Mouse (Mus musculus): ENCODE measurements at regions not wholly inside any gene's neighbourhood (a gene's known extent, or its start where the extent isn't known, plus 50 kb on each side); places are given as distances from the start of the nearest gene placed in this dataset.

GRCm38 (mm10) chr10:9416685-9417084, 258.3 kb downstream of the Samd5 start:
- no peak overlapping the region for H3ac ChIP-seq (ENCODE audit: control insufficient read depth, insufficient read length, low read depth)
- H3K36me3 ChIP-seq (ENCODE audit: control insufficient read depth, insufficient read depth): no peaks in the 10 kb centered on the region
- H3K79me2 ChIP-seq (ENCODE audit: control insufficient read depth, insufficient read depth): no peaks in the 10 kb centered on the region
- TF ChIP-seq MYOD1 (IDR thresholded peaks at IDR 0.05; ENCODE audit: control insufficient read depth, insufficient read length, low read depth) (no peak), MAX (IDR thresholded peaks at IDR 0.05) (no peak), FOSL1 (IDR thresholded peaks at IDR 0.05; ENCODE audit: insufficient read depth, low read length, poor library complexity, severe bottlenecking) (no peak), CTCF (IDR thresholded peaks at IDR 0.05; ENCODE audit: control insufficient read depth, insufficient read depth, insufficient read length) (no peak), CEBPB (IDR thresholded peaks at IDR 0.05; ENCODE audit: low read depth) (no peak), MYOG (IDR thresholded peaks at IDR 0.05; ENCODE audit: control insufficient read depth, extremely low read depth, insufficient read length) (no peak), USF1 (IDR thresholded peaks at IDR 0.05; ENCODE audit: low read depth) (no peak)
- H3K27me3 ChIP-seq (ENCODE audit: control insufficient read depth, insufficient read depth, insufficient read length): no peaks in the 10 kb centered on the region
- H3K4me3 ChIP-seq (ENCODE audit: insufficient read depth, poor library complexity, severe bottlenecking): no peak overlapping the region
- no peaks in the 10 kb centered on the region for H3K79me3 ChIP-seq (ENCODE audit: low read depth)

- no peak for TF ChIP-seq CTCF (IDR thresholded peaks at IDR 0.05; ENCODE audit: control insufficient read depth, insufficient read depth, insufficient read length)
- TF ChIP-seq MYOD1 (IDR thresholded peaks at IDR 0.05; ENCODE audit: control insufficient read depth, insufficient read length, low read depth): no peak
- TF ChIP-seq MAX (IDR thresholded peaks at IDR 0.05): no peak
- TF ChIP-seq CEBPB (IDR thresholded peaks at IDR 0.05; ENCODE audit: low read depth): no peak
- TF ChIP-seq USF1 (IDR thresholded peaks at IDR 0.05; ENCODE audit: low read depth): no peak
- no peak for TF ChIP-seq FOSL1 (IDR thresholded peaks at IDR 0.05; ENCODE audit: insufficient read depth, low read length, poor library complexity, severe bottlenecking)
- no peak for TF ChIP-seq MYOG (IDR thresholded peaks at IDR 0.05; ENCODE audit: control insufficient read depth, extremely low read depth, insufficient read length)
- no peaks in the 10 kb centered on the region for H3K79me3 ChIP-seq (ENCODE audit: low read depth)
- H3K36me3 ChIP-seq (ENCODE audit: control insufficient read depth, insufficient read depth): no peaks in the 10 kb centered on the region
- H3K4me3 ChIP-seq (ENCODE audit: insufficient read depth, poor library complexity, severe bottlenecking): no peak overlapping the region
- no peaks in the 10 kb centered on the region for H3K27me3 ChIP-seq (ENCODE audit: control insufficient read depth, insufficient read depth, insufficient read length)
- no peak overlapping the region for H3ac ChIP-seq (ENCODE audit: control insufficient read depth, insufficient read length, low read depth)
- H3K79me2 ChIP-seq (ENCODE audit: control insufficient read depth, insufficient read depth): no peaks in the 10 kb centered on the region
Measured at GRCm38 (mm10) chr10:9406101-9406500, 268.9 kb downstream of the Samd5 start.

- Histone ChIP-seq H3ac (ENCODE audit: control insufficient read depth, insufficient read length, low read depth) (no peak overlapping the region), H3K79me2 (ENCODE audit: control insufficient read depth, insufficient read depth) (no peaks in the 10 kb centered on the region)
- no peak for TF ChIP-seq MYOD1 (IDR thresholded peaks at IDR 0.05; ENCODE audit: control insufficient read depth, insufficient read length, low read depth)
- no peak for TF ChIP-seq MAX (IDR thresholded peaks at IDR 0.05)
- no peak for TF ChIP-seq USF1 (IDR thresholded peaks at IDR 0.05; ENCODE audit: low read depth)
- TF ChIP-seq MYOG (IDR thresholded peaks at IDR 0.05; ENCODE audit: control insufficient read depth, extremely low read depth, insufficient read length): no peak
- TF ChIP-seq CTCF (IDR thresholded peaks at IDR 0.05; ENCODE audit: control insufficient read depth, insufficient read depth, insufficient read length): no peak
- TF ChIP-seq FOSL1 (IDR thresholded peaks at IDR 0.05; ENCODE audit: insufficient read depth, low read length, poor library complexity, severe bottlenecking): no peak
- TF ChIP-seq CEBPB (IDR thresholded peaks at IDR 0.05; ENCODE audit: low read depth): no peak
Measured at GRCm38 (mm10) chr10:9405417-9405816, 269.6 kb downstream of the Samd5 start.

GRCm38 (mm10) chr10:9404963-9405362, 270.0 kb downstream of the Samd5 start:
- Histone ChIP-seq H3K4me3 (ENCODE audit: insufficient read depth, poor library complexity, severe bottlenecking) (no peak overlapping the region), H3K27me3 (ENCODE audit: control insufficient read depth, insufficient read depth, insufficient read length) (no peaks in the 10 kb centered on the region), H3K79me3 (ENCODE audit: low read depth) (no peaks in the 10 kb centered on the region), H3K36me3 (ENCODE audit: control insufficient read depth, insufficient read depth) (no peaks in the 10 kb centered on the region), H3ac (ENCODE audit: control insufficient read depth, insufficient read length, low read depth) (no peak overlapping the region), H3K79me2 (ENCODE audit: control insufficient read depth, insufficient read depth) (no peaks in the 10 kb centered on the region)
- TF ChIP-seq USF1 (IDR thresholded peaks at IDR 0.05; ENCODE audit: low read depth) (no peak), FOSL1 (IDR thresholded peaks at IDR 0.05; ENCODE audit: insufficient read depth, low read length, poor library complexity, severe bottlenecking) (no peak), MYOG (IDR thresholded peaks at IDR 0.05; ENCODE audit: control insufficient read depth, extremely low read depth, insufficient read length) (no peak), CTCF (IDR thresholded peaks at IDR 0.05; ENCODE audit: control insufficient read depth, insufficient read depth, insufficient read length) (no peak), CEBPB (IDR thresholded peaks at IDR 0.05; ENCODE audit: low read depth) (no peak), MAX (IDR thresholded peaks at IDR 0.05) (no peak), MYOD1 (IDR thresholded peaks at IDR 0.05; ENCODE audit: control insufficient read depth, insufficient read length, low read depth) (no peak)

More at GRCm38 (mm10) chr10:9405417-9405816, 269.6 kb downstream of the Samd5 start:
- no peaks in the 10 kb centered on the region for H3K79me3 ChIP-seq (ENCODE audit: low read depth)
- H3K4me3 ChIP-seq (ENCODE audit: insufficient read depth, poor library complexity, severe bottlenecking): no peak overlapping the region
- no peaks in the 10 kb centered on the region for H3K27me3 ChIP-seq (ENCODE audit: control insufficient read depth, insufficient read depth, insufficient read length)
- H3K36me3 ChIP-seq (ENCODE audit: control insufficient read depth, insufficient read depth): no peaks in the 10 kb centered on the region

- Histone ChIP-seq H3K36me3 (ENCODE audit: control insufficient read depth, insufficient read depth) (no peaks in the 10 kb centered on the region), H3K79me3 (ENCODE audit: low read depth) (no peaks in the 10 kb centered on the region), H3K27me3 (ENCODE audit: control insufficient read depth, insufficient read depth, insufficient read length) (no peaks in the 10 kb centered on the region), H3ac (ENCODE audit: control insufficient read depth, insufficient read length, low read depth) (no peak overlapping the region), H3K4me3 (ENCODE audit: insufficient read depth, poor library complexity, severe bottlenecking) (no peak overlapping the region), H3K79me2 (ENCODE audit: control insufficient read depth, insufficient read depth) (no peaks in the 10 kb centered on the region)
- TF ChIP-seq USF1 (IDR thresholded peaks at IDR 0.05; ENCODE audit: low read depth): no peak
- TF ChIP-seq CTCF (IDR thresholded peaks at IDR 0.05; ENCODE audit: control insufficient read depth, insufficient read depth, insufficient read length): no peak
- no peak for TF ChIP-seq MAX (IDR thresholded peaks at IDR 0.05)
- no peak for TF ChIP-seq MYOD1 (IDR thresholded peaks at IDR 0.05; ENCODE audit: control insufficient read depth, insufficient read length, low read depth)
- no peak for TF ChIP-seq MYOG (IDR thresholded peaks at IDR 0.05; ENCODE audit: control insufficient read depth, extremely low read depth, insufficient read length)
- TF ChIP-seq CEBPB (IDR thresholded peaks at IDR 0.05; ENCODE audit: low read depth): no peak
- TF ChIP-seq FOSL1 (IDR thresholded peaks at IDR 0.05; ENCODE audit: insufficient read depth, low read length, poor library complexity, severe bottlenecking): no peak
Measured at GRCm38 (mm10) chr10:9400911-9401617, 273.9 kb downstream of the Samd5 start.

Measured in C2C12 (cell line).